Mouse (Mus musculus): ENCODE measurements around the gene AB124611.
"Not testable (repeated sequence)": the region's sequence is repeated elsewhere in the genome, so short reads cannot be mapped to it uniquely, and the experiment has no call there.

The AB124611 gene

GRCm38 (mm10) chr9:21508871-21509404, 17.0 kb upstream of the AB124611 start:
- no peaks in the 10 kb centered on the region for H3K27me3 ChIP-seq (ENCODE audit: control insufficient read depth, insufficient read depth, low read length, poor library complexity, severe bottlenecking)
- DNase-seq (ENCODE audit: low read depth, low spot score): no peak
- H3K36me3 ChIP-seq (ENCODE audit: control insufficient read depth, insufficient read depth, low read length, poor library complexity, severe bottlenecking): peaks cover 6% of the 10 kb centered on the region

DNA sequence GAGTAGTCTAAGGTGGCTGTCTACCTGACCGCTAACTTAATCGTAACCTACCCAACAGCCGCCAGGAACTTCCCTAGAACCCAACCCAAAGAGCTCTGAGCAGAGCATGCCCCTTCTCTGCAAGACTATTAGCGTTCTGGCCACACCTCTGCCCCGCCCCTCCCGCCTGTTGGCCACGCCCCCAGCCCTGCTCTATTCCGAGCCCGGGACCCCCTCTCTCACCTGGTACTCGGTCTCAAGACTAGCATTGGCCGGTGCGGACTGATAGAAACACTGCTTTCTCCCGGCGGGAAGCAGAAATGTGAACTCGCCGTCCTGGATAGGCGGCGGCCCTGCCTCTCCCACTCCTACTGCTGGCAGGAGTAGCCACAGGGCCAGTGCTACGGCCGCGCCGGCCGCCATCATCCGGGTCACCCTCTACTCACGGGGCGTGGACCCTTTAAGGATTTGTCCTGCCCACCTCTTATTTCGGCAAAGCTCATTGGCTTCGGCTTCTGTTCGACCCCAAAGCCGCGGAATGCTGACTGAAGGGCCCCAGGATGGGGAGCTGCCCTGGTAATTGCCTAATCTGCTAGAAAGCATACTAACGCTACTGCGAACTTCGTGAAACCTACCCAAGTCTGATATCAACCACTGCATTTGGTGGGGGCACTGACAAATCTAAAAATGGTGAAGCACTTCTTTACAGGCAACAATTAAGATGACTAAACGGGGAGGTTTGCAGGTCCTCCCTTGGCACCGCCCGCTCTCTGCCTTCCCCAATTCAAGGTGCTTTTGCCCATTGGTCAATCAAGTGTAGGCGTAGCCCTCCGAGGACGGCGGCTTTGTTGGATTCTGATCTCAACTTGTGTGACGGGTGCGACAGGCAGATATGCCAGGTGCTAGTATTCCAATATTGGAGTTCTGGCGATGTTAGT, 15.9 kb upstream of the AB124611 start, which contains the start of gene Tmed1:
Gene Tmed1, minus strand, starts transcription at position 481 of the 917 bp plus-strand sequence.
- peak; percentile 96 for DNase-seq (ENCODE audit: low read depth, low spot score)
- Histone ChIP-seq H3K27me3 (ENCODE audit: control insufficient read depth, insufficient read depth, low read length, poor library complexity, severe bottlenecking) (no peaks in the 10 kb centered on the region), H3K36me3 (ENCODE audit: control insufficient read depth, insufficient read depth, low read length, poor library complexity, severe bottlenecking) (peaks cover 3% of the 10 kb centered on the region)

GRCm38 (mm10) chr9:21510689-21511015, 15.3 kb upstream of the AB124611 start:
- DNase-seq (ENCODE audit: low read depth, low spot score): no peak
- no peaks in the 10 kb centered on the region for H3K27me3 ChIP-seq (ENCODE audit: control insufficient read depth, insufficient read depth, low read length, poor library complexity, severe bottlenecking)
- peaks cover 3% of the 10 kb centered on the region for H3K36me3 ChIP-seq (ENCODE audit: control insufficient read depth, insufficient read depth, low read length, poor library complexity, severe bottlenecking)

- no peaks in the 10 kb centered on the region for H3K27me3 ChIP-seq (ENCODE audit: control insufficient read depth, insufficient read depth, low read length, poor library complexity, severe bottlenecking)
- no peak for DNase-seq (ENCODE audit: low read depth, low spot score)
- peaks cover 3% of the 10 kb centered on the region for H3K36me3 ChIP-seq (ENCODE audit: control insufficient read depth, insufficient read depth, low read length, poor library complexity, severe bottlenecking)
These were observed 14.9 kb upstream of the AB124611 start for GRCm38 (mm10) chr9:21511052-21511451.

GRCm38 (mm10) chr9:21513466-21513865, 12.5 kb upstream of the AB124611 start:
- DNase-seq (ENCODE audit: low read depth, low spot score): no peak
- H3K27me3 ChIP-seq (ENCODE audit: control insufficient read depth, insufficient read depth, low read length, poor library complexity, severe bottlenecking): no peaks in the 10 kb centered on the region
- no peaks in the 10 kb centered on the region for H3K36me3 ChIP-seq (ENCODE audit: control insufficient read depth, insufficient read depth, low read length, poor library complexity, severe bottlenecking)

- Histone ChIP-seq H3K36me3 (ENCODE audit: control insufficient read depth, insufficient read depth, low read length, poor library complexity, severe bottlenecking) (no peaks in the 10 kb centered on the region), H3K27me3 (ENCODE audit: control insufficient read depth, insufficient read depth, low read length, poor library complexity, severe bottlenecking) (no peaks in the 10 kb centered on the region)
- no peak for DNase-seq (ENCODE audit: low read depth, low spot score)
These were observed 8.0 kb upstream of the AB124611 start for GRCm38 (mm10) chr9:21517947-21518495.

DNA sequence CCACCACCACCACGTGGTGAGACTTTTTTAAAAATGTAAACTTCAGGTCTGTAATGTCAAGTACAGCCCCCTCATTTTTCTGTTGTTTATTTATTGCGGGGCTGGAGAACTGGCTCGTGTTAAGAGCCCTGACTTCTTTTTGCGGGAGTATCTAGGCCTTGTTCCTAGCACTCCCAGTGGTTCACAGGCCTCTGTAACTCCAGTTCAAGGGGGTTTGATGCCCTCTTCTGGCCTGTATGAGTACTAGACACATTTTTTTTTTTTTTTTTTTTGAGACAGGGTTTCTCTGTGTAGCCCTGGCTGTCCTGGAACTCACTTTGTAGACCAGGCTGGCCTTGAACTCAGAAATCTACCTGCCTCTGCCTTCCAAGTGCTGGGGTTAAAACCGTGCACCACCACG, 7.3 kb upstream of the AB124611 start:
- H3K36me3 ChIP-seq (ENCODE audit: control insufficient read depth, insufficient read depth, low read length, poor library complexity, severe bottlenecking); DNase-seq (ENCODE audit: low read depth, low spot score); H3K27me3 ChIP-seq (ENCODE audit: control insufficient read depth, insufficient read depth, low read length, poor library complexity, severe bottlenecking): not testable (repeated sequence)

- H3K27me3 ChIP-seq (ENCODE audit: control insufficient read depth, insufficient read depth, low read length, poor library complexity, severe bottlenecking): no peaks in the 10 kb centered on the region
- H3K36me3 ChIP-seq (ENCODE audit: control insufficient read depth, insufficient read depth, low read length, poor library complexity, severe bottlenecking): peaks cover 5% of the 10 kb centered on the region
- peak; percentile 43 for DNase-seq (ENCODE audit: low read depth, low spot score)
These were observed 637 bp upstream of the AB124611 start for GRCm38 (mm10) chr9:21525142-21525936.

DNA sequence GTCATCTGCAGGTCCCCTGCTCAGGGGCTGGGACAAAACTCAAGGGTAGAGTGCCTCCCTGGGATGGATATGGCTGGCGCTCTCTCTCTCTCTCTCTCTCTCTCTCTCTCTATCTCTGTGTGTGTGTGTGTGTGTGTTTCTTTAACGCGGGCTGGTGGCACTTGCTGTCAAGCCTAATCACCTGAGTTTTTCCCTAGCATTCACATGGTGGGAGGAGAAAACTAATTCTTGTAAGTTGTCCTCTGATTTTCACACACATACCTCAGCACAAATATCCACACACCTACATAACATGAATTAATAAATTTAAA, 613 bp downstream of the AB124611 start:
- H3K27me3 ChIP-seq (ENCODE audit: control insufficient read depth, insufficient read depth, low read length, poor library complexity, severe bottlenecking): no peaks in the 10 kb centered on the region
- DNase-seq (ENCODE audit: low read depth, low spot score): no peak
- H3K36me3 ChIP-seq (ENCODE audit: control insufficient read depth, insufficient read depth, low read length, poor library complexity, severe bottlenecking): peaks cover 7% of the 10 kb centered on the region

- DNase-seq (ENCODE audit: low read depth, low spot score): no peak
- H3K27me3 ChIP-seq (ENCODE audit: control insufficient read depth, insufficient read depth, low read length, poor library complexity, severe bottlenecking): no peaks in the 10 kb centered on the region
- H3K36me3 ChIP-seq (ENCODE audit: control insufficient read depth, insufficient read depth, low read length, poor library complexity, severe bottlenecking): peaks cover 7% of the 10 kb centered on the region
These were observed 1.3 kb downstream of the AB124611 start for GRCm38 (mm10) chr9:21527100-21527801.

GRCm38 (mm10) chr9:21527917-21528324, 1.9 kb downstream of the AB124611 start:
- peaks cover 7% of the 10 kb centered on the region for H3K36me3 ChIP-seq (ENCODE audit: control insufficient read depth, insufficient read depth, low read length, poor library complexity, severe bottlenecking)
- peak; percentile 33 for DNase-seq (ENCODE audit: low read depth, low spot score)
- no peaks in the 10 kb centered on the region for H3K27me3 ChIP-seq (ENCODE audit: control insufficient read depth, insufficient read depth, low read length, poor library complexity, severe bottlenecking)

- no peak for DNase-seq (ENCODE audit: low read depth, low spot score)
- H3K27me3 ChIP-seq (ENCODE audit: control insufficient read depth, insufficient read depth, low read length, poor library complexity, severe bottlenecking): no peaks in the 10 kb centered on the region
- peaks cover 9% of the 10 kb centered on the region for H3K36me3 ChIP-seq (ENCODE audit: control insufficient read depth, insufficient read depth, low read length, poor library complexity, severe bottlenecking)
These were observed 10.5 kb downstream of the AB124611 start for GRCm38 (mm10) chr9:21536501-21536900.

DNA sequence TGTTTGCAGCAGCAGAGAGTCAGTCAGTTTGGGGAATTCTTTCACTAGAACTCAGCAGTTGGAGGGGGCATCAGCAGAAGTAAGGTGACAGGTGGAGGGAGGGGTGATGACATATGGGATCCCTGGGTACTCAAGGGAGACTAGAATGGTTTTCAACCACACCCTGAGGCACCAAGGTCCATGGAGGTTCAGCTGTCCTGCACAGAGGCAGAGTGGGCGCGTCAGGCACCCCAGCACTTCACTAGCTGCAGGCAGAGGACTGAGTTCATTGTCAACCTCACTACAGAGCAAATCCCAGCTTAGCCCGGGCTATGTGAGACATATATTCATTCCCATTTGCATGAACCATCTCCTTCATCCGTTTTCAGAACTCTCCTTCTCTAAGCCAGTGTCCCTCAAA, 11.0 kb downstream of the AB124611 start:
- no peak for DNase-seq (ENCODE audit: low read depth, low spot score)
- peaks cover 9% of the 10 kb centered on the region for H3K36me3 ChIP-seq (ENCODE audit: control insufficient read depth, insufficient read depth, low read length, poor library complexity, severe bottlenecking)
- no peaks in the 10 kb centered on the region for H3K27me3 ChIP-seq (ENCODE audit: control insufficient read depth, insufficient read depth, low read length, poor library complexity, severe bottlenecking)

GRCm38 (mm10) chr9:21539981-21540753, 14.2 kb downstream of the AB124611 start:
- no peak for DNase-seq (ENCODE audit: low read depth, low spot score)
- Histone ChIP-seq H3K36me3 (ENCODE audit: control insufficient read depth, insufficient read depth, low read length, poor library complexity, severe bottlenecking) (peaks cover 10% of the 10 kb centered on the region), H3K27me3 (ENCODE audit: control insufficient read depth, insufficient read depth, low read length, poor library complexity, severe bottlenecking) (no peaks in the 10 kb centered on the region)

All from splenic B cell, adult 2 months (primary cell).